Mouse (Mus musculus) ES-E14 (cell line): ENCODE results near the gene Selenoo. TPM values are rescaled to one million over a fixed set of nuclear protein-coding genes. Genes with fewer than 3 reads are reported as not detected.

Experiments
- DNase-seq: peaks from one replicate; pipeline ENCODE4 v3.0.0-alpha.2; 2013; ENCODE audit warnings: low read depth, low spot score
- H3K27ac ChIP-seq: 2 replicates; pipeline ENCODE4 v1.5.1; 2012; ENCODE audit warnings: low read depth, mild to moderate bottlenecking, low read length, moderate library complexity, mixed read lengths; ENCODE audit not compliant: poor library complexity, insufficient read depth, severe bottlenecking
- H3K36me3 ChIP-seq: 2 replicates; pipeline ENCODE4 v1.6.1; 2012; ENCODE audit warnings: mild to moderate bottlenecking, low read length, moderate library complexity, mixed read lengths; ENCODE audit not compliant: control insufficient read depth, poor library complexity, insufficient read depth, severe bottlenecking
- H3K4me1 ChIP-seq, 2 experiments: fragments of 150-350 bp in 1 of 2; sonication (generic) in 1 of 2; 2 replicates each; pipeline ENCODE4 v1.6.1; 2012; ENCODE audit warnings: low read length in 2 of 2, mild to moderate bottlenecking in 1 of 2, mixed read lengths in 1 of 2; ENCODE audit not compliant: control insufficient read depth in 2 of 2, insufficient read depth in 2 of 2, poor library complexity in 1 of 2
- H3K4me3 ChIP-seq, 2 experiments: fragments of 150-350 bp in 1 of 2; sonication (generic) in 1 of 2; 2 replicates each; pipeline ENCODE4 v1.5.1; 2012; ENCODE audit warnings: low read length in 2 of 2, low read depth in 1 of 2, mild to moderate bottlenecking in 1 of 2, mixed read lengths in 1 of 2; ENCODE audit not compliant: insufficient read depth in 1 of 2, poor library complexity in 1 of 2, severe bottlenecking in 1 of 2
- H3K9ac ChIP-seq: 2 replicates; pipeline ENCODE4 v1.6.1; 2012; ENCODE audit warnings: low read depth, mild to moderate bottlenecking, low read length, mixed read lengths; ENCODE audit not compliant: poor library complexity, insufficient read depth, severe bottlenecking
- H3K9me3 ChIP-seq: fragments of 150-350 bp; sonication (generic); 2 replicates; pipeline ENCODE4 v1.6.1; 2012; ENCODE audit warnings: low read depth, mild to moderate bottlenecking, low read length; ENCODE audit not compliant: control insufficient read depth, insufficient read depth
- CHD2 ChIP-seq: IDR thresholded peaks from 2 replicates; pipeline ENCODE4 v1.6.1; 2014; ENCODE audit warnings: mild to moderate bottlenecking, low read depth, low read length, inconsistent platforms
- HCFC1 ChIP-seq: IDR thresholded peaks from 2 replicates; pipeline ENCODE4 v1.6.1; 2012; ENCODE audit warnings: low read length, inconsistent platforms, borderline replicate concordance; ENCODE audit not compliant: insufficient read depth
- MAFK ChIP-seq: IDR thresholded peaks from 2 replicates; pipeline ENCODE4 v1.6.1; 2014; ENCODE audit warnings: mild to moderate bottlenecking, low read depth, low read length, inconsistent platforms; ENCODE audit not compliant: insufficient read depth
- ZC3H11A ChIP-seq: IDR thresholded peaks from 2 replicates; pipeline ENCODE4 v1.6.1; 2012; ENCODE audit warnings: low read depth, mild to moderate bottlenecking, inconsistent platforms, low read length, borderline replicate concordance
- ZNF384 ChIP-seq: IDR thresholded peaks from 2 replicates; pipeline ENCODE4 v1.6.1; 2012; ENCODE audit warnings: low read depth, low read length, inconsistent platforms
- in situ Hi-C, 2 experiments: fragments of 600-800 bp; cut with MboI; formaldehyde crosslinking; loops; one replicate each; pipeline ENCODE4 v1.15.1; 2025; ENCODE audit warnings: low sequenced_read_pairs in 2 of 2, inconsistent platforms in 1 of 2; ENCODE audit not compliant: unreplicated experiment in 2 of 2
- total RNA-seq: library from RNA; depleted of rRNA; stranded (reverse); fragments of 300-350 nt; gene quantifications from 2 replicates; pipeline ENCODE4 v1.2.3, GENCODE M21; 2012

The Selenoo gene
- total RNA-seq, 1 experiment = 7.5 TPM

GRCm38 (mm10) chr15:89141443-89141842 lies 52.6 kb downstream of the Selenoo start:
- H3K9me3 ChIP-seq = no peaks in the 10 kb centered on the region
- peaks cover 4% of the 10 kb centered on the region; the same call in 1 of the 2 replicates for H3K36me3 ChIP-seq
- no peak overlapping the region; a peak in 2 of 4 replicates for H3K4me3 ChIP-seq
- TF ChIP-seq MAFK (no peak), ZC3H11A (no peak), CHD2 (no peak), ZNF384 (no peak)
- H3K27ac ChIP-seq = no peak overlapping the region
- DNase-seq = no peak
- peak overlapping the region; percentile 14; the same call in 1 of the 2 replicates for H3K9ac ChIP-seq
- in situ Hi-C loops = no loop called here
- H3K4me1 ChIP-seq = peaks cover 0 to 17% of the 10 kb centered on the region in 2 experiments; a peak in 1 of 4 replicates

GRCm38 (mm10) chr15:89141905-89142304 lies 53.0 kb downstream of the Selenoo start:
- Histone ChIP-seq H3K36me3 (peaks cover 4% of the 10 kb centered on the region; the same call in 1 of the 2 replicates), H3K9ac (no peak overlapping the region), H3K27ac (no peak overlapping the region), H3K4me1 (peaks cover 0 to 19% of the 10 kb centered on the region in 2 experiments; a peak in 2 of 4 replicates), H3K9me3 (no peaks in the 10 kb centered on the region), H3K4me3 (no peak overlapping the region)
- DNase-seq = no peak
- no peak for TF ChIP-seq HCFC1
- TF ChIP-seq CHD2 = no peak
- TF ChIP-seq ZC3H11A = no peak
- no peak for TF ChIP-seq MAFK
- TF ChIP-seq ZNF384 = no peak
- in situ Hi-C loops = no loop called here

GRCm38 (mm10) chr15:89143134-89143533 lies 54.2 kb downstream of the Selenoo start:
- no peak overlapping the region for H3K4me3 ChIP-seq
- no peak overlapping the region for H3K27ac ChIP-seq
- peaks cover 0 to 26% of the 10 kb centered on the region in 2 experiments; a peak in 3 of 4 replicates for H3K4me1 ChIP-seq
- DNase-seq = no peak
- H3K9ac ChIP-seq = no peak overlapping the region
- no peaks in the 10 kb centered on the region for H3K9me3 ChIP-seq
- TF ChIP-seq ZC3H11A (no peak), ZNF384 (no peak), MAFK (no peak), CHD2 (no peak), HCFC1 (no peak)
- in situ Hi-C loops = no loop called here
- peaks cover 4% of the 10 kb centered on the region; the same call in 1 of the 2 replicates for H3K36me3 ChIP-seq

GRCm38 (mm10) chr15:89144965-89145364 lies 56.1 kb downstream of the Selenoo start:
- H3K9me3 ChIP-seq = no peaks in the 10 kb centered on the region
- peaks cover 4% of the 10 kb centered on the region; the same call in 1 of the 2 replicates for H3K36me3 ChIP-seq
- no peak overlapping the region for H3K27ac ChIP-seq
- DNase-seq = no peak
- no peak overlapping the region for H3K9ac ChIP-seq
- H3K4me1 ChIP-seq = peaks cover 0 to 31% of the 10 kb centered on the region in 2 experiments; a peak in 3 of 4 replicates
- TF ChIP-seq HCFC1 (no peak), ZC3H11A (no peak), MAFK (no peak), CHD2 (no peak), ZNF384 (no peak)
- no peak overlapping the region for H3K4me3 ChIP-seq
- in situ Hi-C loops = no loop called here
